Mouse (Mus musculus) limb, embryonic 15.5 days (tissue): ENCODE measurements at regions not wholly inside any gene's neighbourhood (a gene's known extent, or its start where the extent isn't known, plus 50 kb on each side); places are given as distances from the start of the nearest gene placed in this dataset.
A peak's percentile ranks its signal among the peaks of the same experiment; 100 is the strongest.

ENCODE experiments used
- ATAC-seq: fragments of 200-750 bp; cut with Nextera tagmentation; 2 replicates; pipeline ENCODE4 v1.8.0; 2017; ENCODE audit warnings: low read depth, moderate TSS enrichment; ENCODE audit not compliant: insufficient number of reproducible peaks, low FRiP score, low TSS enrichment
- H3K27ac ChIP-seq: fragments of 300-500 bp; sonication (generic); 2 replicates; pipeline ENCODE4 v1.5.1; 2015; ENCODE audit warnings: moderate library complexity, mild to moderate bottlenecking, inconsistent platforms
- H3K27me3 ChIP-seq: fragments of 300-500 bp; sonication (generic); 2 replicates; pipeline ENCODE4 v1.6.1; 2015; ENCODE audit warnings: inconsistent platforms
- H3K36me3 ChIP-seq: fragments of 300-500 bp; sonication (generic); 2 replicates; pipeline ENCODE4 v1.6.1; 2015; ENCODE audit warnings: inconsistent platforms
- H3K4me1 ChIP-seq: fragments of 300-500 bp; sonication (generic); 2 replicates; pipeline ENCODE4 v1.6.1; 2015; ENCODE audit warnings: inconsistent platforms
- H3K4me2 ChIP-seq: fragments of 300-500 bp; sonication (generic); 2 replicates; pipeline ENCODE4 v1.6.1; 2015; ENCODE audit warnings: mild to moderate bottlenecking, inconsistent platforms
- H3K4me3 ChIP-seq: fragments of 300-500 bp; sonication (generic); 2 replicates; pipeline ENCODE4 v1.5.1; 2015; ENCODE audit warnings: mild to moderate bottlenecking, inconsistent platforms
- H3K9ac ChIP-seq: fragments of 300-500 bp; sonication (generic); 2 replicates; pipeline ENCODE4 v1.6.1; 2015; ENCODE audit warnings: inconsistent platforms
- H3K9me3 ChIP-seq: fragments of 300-500 bp; sonication (generic); 2 replicates; pipeline ENCODE4 v1.6.1; 2016; ENCODE audit warnings: inconsistent platforms
- WGBS: fragments of 180-500 bp; shearing (Covaris S2); methylation state at CpG from one replicate; pipeline ENCODE4 v1.1.7; 2015; 5-methylcytosine and 5-hydroxymethylcytosine counted together

GRCm38 (mm10) chr13:46222031-46222430, 51.5 kb upstream of the Stmnd1 start:
- Histone ChIP-seq H3K9me3 (no peaks in the 10 kb centered on the region), H3K27me3 (no peaks in the 10 kb centered on the region), H3K27ac (no peak overlapping the region), H3K4me1 (peaks cover 22% of the 10 kb centered on the region), H3K4me3 (no peak overlapping the region), H3K36me3 (no peaks in the 10 kb centered on the region), H3K9ac (no peak overlapping the region), H3K4me2 (no peak overlapping the region)
- no peak for ATAC-seq
- WGBS: 52% methylated on average over 7 of the region's 7 CpGs

- H3K27me3 ChIP-seq: no peaks in the 10 kb centered on the region
- H3K9me3 ChIP-seq: no peaks in the 10 kb centered on the region
- H3K9ac ChIP-seq: no peak overlapping the region
- H3K36me3 ChIP-seq: no peaks in the 10 kb centered on the region
- H3K4me1 ChIP-seq: peaks cover 24% of the 10 kb centered on the region
- peak overlapping the region; percentile 68 for H3K27ac ChIP-seq
- H3K4me3 ChIP-seq: peak overlapping the region; percentile 19
- no peak for ATAC-seq
- peak overlapping the region; percentile 39 for H3K4me2 ChIP-seq
- WGBS: 37% methylated on average over 20 of the region's 20 CpGs
Observed at GRCm38 (mm10) chr13:46218101-46218701, 55.3 kb upstream of the Stmnd1 start.

GRCm38 (mm10) chr13:46216954-46217838, 56.3 kb upstream of the Stmnd1 start:
- no peaks in the 10 kb centered on the region for H3K27me3 ChIP-seq
- ATAC-seq: no peak
- H3K36me3 ChIP-seq: no peaks in the 10 kb centered on the region
- no peak overlapping the region for H3K4me3 ChIP-seq
- WGBS: 46% methylated on average over 9 of the region's 9 CpGs
- peaks cover 24% of the 10 kb centered on the region for H3K4me1 ChIP-seq
- no peak overlapping the region for H3K9ac ChIP-seq
- no peaks in the 10 kb centered on the region for H3K9me3 ChIP-seq
- peak overlapping the region; percentile 39; the same call in 1 of the 2 replicates for H3K4me2 ChIP-seq
- H3K27ac ChIP-seq: peak overlapping the region; percentile 68; the same call in 1 of the 2 replicates

GRCm38 (mm10) chr13:46203551-46203950, 70.0 kb upstream of the Stmnd1 start:
- no peaks in the 10 kb centered on the region for H3K9me3 ChIP-seq
- H3K4me1 ChIP-seq: peaks cover 6% of the 10 kb centered on the region
- H3K36me3 ChIP-seq: no peaks in the 10 kb centered on the region
- no peaks in the 10 kb centered on the region for H3K27me3 ChIP-seq
- H3K9ac ChIP-seq: no peak overlapping the region
- no peak overlapping the region for H3K4me2 ChIP-seq
- ATAC-seq: no peak
- H3K4me3 ChIP-seq: no peak overlapping the region
- no peak overlapping the region for H3K27ac ChIP-seq
- WGBS: 83% methylated on average over 3 of the region's 3 CpGs

- whole genome bisulfite sequencing: 79% methylated on average over 6 of the region's 6 CpGs
- H3K9me3 ChIP-seq: no peaks in the 10 kb centered on the region
- ATAC-seq: no peak
Observed at GRCm38 (mm10) chr13:46202586-46202985, 70.9 kb upstream of the Stmnd1 start.

GRCm38 (mm10) chr13:46201029-46201599, 72.4 kb upstream of the Stmnd1 start:
- 52% methylated on average over 14 of the region's 14 CpGs for WGBS
- Histone ChIP-seq H3K27me3 (no peaks in the 10 kb centered on the region), H3K4me3 (no peak overlapping the region), H3K9me3 (no peaks in the 10 kb centered on the region), H3K36me3 (no peaks in the 10 kb centered on the region), H3K27ac (no peak overlapping the region), H3K9ac (no peak overlapping the region), H3K4me2 (no peak overlapping the region), H3K4me1 (peaks cover 6% of the 10 kb centered on the region)
- ATAC-seq: no peak

More at GRCm38 (mm10) chr13:46202586-46202985, 70.9 kb upstream of the Stmnd1 start:
- no peak overlapping the region for H3K4me3 ChIP-seq
- no peak overlapping the region for H3K4me2 ChIP-seq
- no peak overlapping the region for H3K27ac ChIP-seq
- H3K4me1 ChIP-seq: peaks cover 6% of the 10 kb centered on the region
- H3K9ac ChIP-seq: no peak overlapping the region
- no peaks in the 10 kb centered on the region for H3K36me3 ChIP-seq
- H3K27me3 ChIP-seq: no peaks in the 10 kb centered on the region

- 84% methylated on average over 1 of the region's 1 CpGs for WGBS
- Histone ChIP-seq H3K9ac (no peak overlapping the region), H3K9me3 (no peaks in the 10 kb centered on the region), H3K4me2 (no peak overlapping the region), H3K27me3 (no peaks in the 10 kb centered on the region), H3K36me3 (no peaks in the 10 kb centered on the region), H3K4me1 (no peaks in the 10 kb centered on the region), H3K4me3 (no peak overlapping the region), H3K27ac (no peak overlapping the region)
- ATAC-seq: no peak
Observed at GRCm38 (mm10) chr13:46193131-46193530, 80.4 kb upstream of the Stmnd1 start.

- WGBS: 66% methylated on average over 2 of the region's 2 CpGs
- no peak overlapping the region for H3K4me3 ChIP-seq
- ATAC-seq: no peak
Observed at GRCm38 (mm10) chr13:46189726-46190125, 83.8 kb upstream of the Stmnd1 start.

GRCm38 (mm10) chr13:46182851-46183250, 90.7 kb upstream of the Stmnd1 start:
- no peak overlapping the region for H3K4me3 ChIP-seq
- H3K27me3 ChIP-seq: no peaks in the 10 kb centered on the region
- no peak for ATAC-seq
- H3K27ac ChIP-seq: no peak overlapping the region
- H3K9ac ChIP-seq: no peak overlapping the region
- H3K9me3 ChIP-seq: no peaks in the 10 kb centered on the region
- WGBS: 76% methylated on average over 8 of the region's 8 CpGs
- no peak overlapping the region for H3K4me2 ChIP-seq
- H3K36me3 ChIP-seq: no peaks in the 10 kb centered on the region
- peaks cover 4% of the 10 kb centered on the region; the same call in 1 of the 2 replicates for H3K4me1 ChIP-seq

More at GRCm38 (mm10) chr13:46189726-46190125, 83.8 kb upstream of the Stmnd1 start:
- Histone ChIP-seq H3K9me3 (no peaks in the 10 kb centered on the region), H3K27ac (no peak overlapping the region), H3K9ac (no peak overlapping the region), H3K27me3 (no peaks in the 10 kb centered on the region), H3K4me2 (no peak overlapping the region), H3K36me3 (no peaks in the 10 kb centered on the region), H3K4me1 (no peaks in the 10 kb centered on the region)

- H3K9ac ChIP-seq: no peak overlapping the region
- peaks cover 4% of the 10 kb centered on the region; the same call in 1 of the 2 replicates for H3K4me1 ChIP-seq
- H3K27ac ChIP-seq: no peak overlapping the region
- no peaks in the 10 kb centered on the region for H3K27me3 ChIP-seq
- H3K4me3 ChIP-seq: no peak overlapping the region
- no peaks in the 10 kb centered on the region for H3K36me3 ChIP-seq
- 48% methylated on average over 12 of the region's 12 CpGs for WGBS
- no peaks in the 10 kb centered on the region for H3K9me3 ChIP-seq
- H3K4me2 ChIP-seq: no peak overlapping the region
- no peak for ATAC-seq
Observed at GRCm38 (mm10) chr13:46180606-46181133, 92.9 kb upstream of the Stmnd1 start.

- Histone ChIP-seq H3K27me3 (no peaks in the 10 kb centered on the region), H3K27ac (no peak overlapping the region), H3K4me3 (no peak overlapping the region), H3K9me3 (no peaks in the 10 kb centered on the region), H3K4me1 (peaks cover 4% of the 10 kb centered on the region; the same call in 1 of the 2 replicates), H3K36me3 (no peaks in the 10 kb centered on the region), H3K4me2 (no peak overlapping the region), H3K9ac (no peak overlapping the region)
- ATAC-seq: no peak
- WGBS: 86% methylated on average over 3 of the region's 3 CpGs
Observed at GRCm38 (mm10) chr13:46179916-46180315, 93.6 kb upstream of the Stmnd1 start.

GRCm38 (mm10) chr13:46173103-46173502, 100.4 kb upstream of the Stmnd1 start:
- ATAC-seq: no peak

More at GRCm38 (mm10) chr13:46173103-46173502, 100.4 kb upstream of the Stmnd1 start:
- Histone ChIP-seq H3K36me3 (no peaks in the 10 kb centered on the region), H3K9ac (no peak overlapping the region), H3K4me2 (no peak overlapping the region), H3K9me3 (no peaks in the 10 kb centered on the region), H3K27me3 (no peaks in the 10 kb centered on the region), H3K27ac (no peak overlapping the region), H3K4me1 (peaks cover 2% of the 10 kb centered on the region; the same call in 1 of the 2 replicates), H3K4me3 (no peak overlapping the region)
- 46% methylated on average over 8 of the region's 8 CpGs for WGBS
